15 mouse cellular contexts compared by ENCODE assay signal in the genomic region with DNA sequence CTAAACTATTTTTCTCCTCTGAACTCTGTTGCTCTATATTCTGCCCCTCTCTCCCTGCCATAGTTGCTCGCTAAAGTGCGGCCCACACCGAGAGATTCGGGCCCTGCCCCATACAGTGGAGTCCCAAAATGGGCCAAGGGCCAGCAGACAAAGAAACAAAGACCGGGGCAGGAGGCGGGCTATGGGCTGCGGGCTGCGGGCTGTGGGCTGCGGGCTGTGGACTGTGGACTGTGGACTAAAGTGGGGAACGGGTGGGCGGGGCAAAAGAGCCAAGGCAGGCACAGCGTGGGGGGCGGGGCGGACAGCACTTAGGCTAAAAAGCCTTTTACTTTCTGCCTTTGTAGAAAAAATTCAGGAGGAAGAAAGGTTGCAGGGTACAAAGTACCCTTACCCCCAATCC. TPM values are rescaled to one million over a fixed set of nuclear protein-coding genes. Genes with fewer than 3 reads are reported as not detected.
A peak's percentile ranks its signal among the peaks of the same experiment; 100 is the strongest.
DNase-seq lines count a peak whose midpoint lies in the region; ATAC-seq and TF ChIP-seq lines count a peak whose summit lies in the region.
"Had no signal": no experiment of that assay in that cellular context is flagged by ENCODE, and none has a peak within 500 bp of the region (broad histone marks: within the 10 kb centered on the region; RNA-seq: fewer than 3 reads in every experiment).

No protein-coding gene starts in this region.

- TF ChIP-seq POLR2A in limb, embryonic 14.5 days (IDR thresholded peaks at IDR 0.05; ENCODE audit: borderline replicate concordance, extremely low read depth, insufficient read depth, insufficient read length): no peak

- H3K4me3 ChIP-seq in E14TG2a.4 (replicated peaks; ENCODE audit: low read length): peak overlapping the region; percentile 73
- H3K4me3 ChIP-seq in embryonic facial prominence, embryonic 10.5 days: no peak overlapping the region
- H3K4me3 ChIP-seq in limb, embryonic 14.5 days (replicated peaks; ENCODE audit: low read length): no peak overlapping the region

- WGBS in embryonic facial prominence, embryonic 10.5 days: 71% methylated on average over 14 of the region's 14 CpGs
- 65% methylated on average over 14 of the region's 14 CpGs for WGBS in limb, embryonic 14.5 days

- H3K27me3 ChIP-seq in E14TG2a.4 (ENCODE audit: insufficient read depth, low read length): no peaks in the 10 kb centered on the region
- no peaks in the 10 kb centered on the region for H3K27me3 ChIP-seq in embryonic facial prominence, embryonic 10.5 days (replicated peaks; ENCODE audit: low read depth, poor library complexity, severe bottlenecking)
- no peaks in the 10 kb centered on the region for H3K27me3 ChIP-seq in limb, embryonic 14.5 days (ENCODE audit: control insufficient read depth, insufficient read depth, low read length)

- no peak for ATAC-seq in limb, embryonic 14.5 days (ENCODE audit: low FRiP score, low read depth)

- no peaks in the 10 kb centered on the region for H3K36me3 ChIP-seq in E14TG2a.4 (ENCODE audit: insufficient read depth, low read length)
- H3K36me3 ChIP-seq in embryonic facial prominence, embryonic 10.5 days (replicated peaks): no peaks in the 10 kb centered on the region
- no peaks in the 10 kb centered on the region for H3K36me3 ChIP-seq in limb, embryonic 14.5 days (ENCODE audit: control insufficient read depth, insufficient read depth, low read length)

- H3K4me1 ChIP-seq in E14TG2a.4 (replicated peaks; ENCODE audit: low read depth, low read length): peaks cover 23% of the 10 kb centered on the region
- peaks cover 29% of the 10 kb centered on the region for H3K4me1 ChIP-seq in embryonic facial prominence, embryonic 10.5 days
- peaks cover 7% of the 10 kb centered on the region for H3K4me1 ChIP-seq in limb, embryonic 14.5 days (ENCODE audit: control insufficient read depth, insufficient read depth, low read length)

- peak overlapping the region; percentile 68 for H3K27ac ChIP-seq in embryonic facial prominence, embryonic 10.5 days (replicated peaks)
- H3K27ac ChIP-seq in limb, embryonic 14.5 days (replicated peaks; ENCODE audit: low read depth, low read length): 0 out of 2 replicates have a peak overlapping the region, but pooled peaks have one; percentile 52

- no peak for DNase-seq in embryonic facial prominence, embryonic 10.5 days (ENCODE audit: low spot score)
- DNase-seq in kidney, adult 8-10 months: peak; percentile 70 to 78
- no peak for DNase-seq in limb, embryonic 14.5 days (ENCODE audit: low spot score)
- DNase-seq in spleen, adult 18-20 months: no peak
- DNase-seq in adrenal gland, adult 18-20 months (ENCODE audit: low spot score in 2 of 2): no peak
- DNase-seq in c-Kit-positive CD71-positive TER-119-positive erythroid progenitor cells, embryonic 14.5 days (ENCODE audit: low spot score): no peak
- DNase-seq in gastrocnemius, adult 8-10 months (ENCODE audit: low spot score in 2 of 2): no peak
- DNase-seq: cerebellum, postnatal 25 days had no signal

- no peak overlapping the region for H3K4me2 ChIP-seq in limb, embryonic 14.5 days (replicated peaks; ENCODE audit: low read depth, low read length, severe bottlenecking)

- no peak overlapping the region for H3K9ac ChIP-seq in limb, embryonic 14.5 days (ENCODE audit: low read depth, low read length, severe bottlenecking)

- no peak for TF ChIP-seq CTCF in E14TG2a.4 (conservative IDR thresholded peaks at IDR 0.05; ENCODE audit: low read length)

- H3K9me3 ChIP-seq in E14TG2a.4 (ENCODE audit: low read length): no peaks in the 10 kb centered on the region; the same call in 1 of the 2 replicates
- peaks cover 4% of the 10 kb centered on the region; the same call in 1 of the 2 replicates for H3K9me3 ChIP-seq in embryonic facial prominence, embryonic 10.5 days
- no peaks in the 10 kb centered on the region for H3K9me3 ChIP-seq in limb, embryonic 14.5 days (ENCODE audit: control insufficient read depth, low read length)

RNA-seq across cellular contexts. Expression of a gene that starts 6.2 kb away (rescaled TPM):
- not detected in 2 replicates for polyA plus RNA-seq in embryonic facial prominence, embryonic 10.5 days (2016; fragmentation: Nextera tagmentation; extraction: Ambion mirVana)
- polyA plus RNA-seq in limb, embryonic 14.5 days (2012; rRNA removed): 0.05 TPM in 1 of 2 replicates, not detected in the other
- polyA plus RNA-seq in limb, embryonic 14.5 days (2014; fragmentation: Nextera tagmentation; extraction: Ambion mirVana): not detected in 2 replicates
- total RNA-seq in adrenal gland, adult 18-20 months (2021): under 1 TPM in 1 of 2 experiments, not detected in 1; 0.20 TPM
- under 1 TPM in 1 of 4 experiments, not detected in 3; 0.45 TPM for total RNA-seq in gastrocnemius, adult 8-10 months (2022)
- total RNA-seq: granulocyte monocyte progenitor cell, adult 5-6 weeks; heart, postnatal 25 days; layer of hippocampus, adult 18-20 months; megakaryocyte, adult 5-6 weeks had no signal
- polyA plus RNA-seq: limb, embryonic 11.5 days; urinary bladder, adult 2 months had no signal

RNA-seq across cellular contexts. Expression of a gene that starts 6.2 kb away (rescaled TPM):
- not detected in 2 replicates for polyA plus RNA-seq in embryonic facial prominence, embryonic 10.5 days (2016; fragmentation: Nextera tagmentation; extraction: Ambion mirVana)
- 0.08 and 0.13 TPM in 2 replicates for polyA plus RNA-seq in limb, embryonic 14.5 days (2012; rRNA removed)
- polyA plus RNA-seq in limb, embryonic 14.5 days (2014; fragmentation: Nextera tagmentation; extraction: Ambion mirVana): not detected in 2 replicates
- 1 to 10 TPM; 3.2 to 3.4 TPM for total RNA-seq in adrenal gland, adult 18-20 months (2021)
- total RNA-seq in gastrocnemius, adult 8-10 months (2022): 1 to 10 TPM in 1 of 4 experiments, under 1 TPM in 3; 0.77 to 1.0 (median 0.91) TPM
- total RNA-seq: granulocyte monocyte progenitor cell, adult 5-6 weeks; megakaryocyte, adult 5-6 weeks had no signal
- polyA plus RNA-seq: limb, embryonic 11.5 days; urinary bladder, adult 2 months had no signal

RNA-seq across cellular contexts. Expression of a gene that starts 12.0 kb away (rescaled TPM):
- polyA plus RNA-seq in embryonic facial prominence, embryonic 10.5 days (2016; fragmentation: Nextera tagmentation; extraction: Ambion mirVana): not detected in 2 replicates
- 0.55 and 0.60 TPM in 2 replicates for polyA plus RNA-seq in limb, embryonic 14.5 days (2012; rRNA removed)
- 0.64 and 0.70 TPM in 2 replicates for polyA plus RNA-seq in limb, embryonic 14.5 days (2014; fragmentation: Nextera tagmentation; extraction: Ambion mirVana)
- under 1 TPM; 0.27 to 0.42 TPM for total RNA-seq in adrenal gland, adult 18-20 months (2021)
- under 1 TPM in 3 of 4 experiments, not detected in 1; 0.17 to 0.43 (median 0.22) TPM for total RNA-seq in gastrocnemius, adult 8-10 months (2022)
- total RNA-seq: granulocyte monocyte progenitor cell, adult 5-6 weeks; megakaryocyte, adult 5-6 weeks had no signal
- polyA plus RNA-seq: limb, embryonic 11.5 days had no signal

RNA-seq across cellular contexts. Expression of a gene that starts 17.6 kb away (rescaled TPM):
- not detected in 2 replicates for polyA plus RNA-seq in embryonic facial prominence, embryonic 10.5 days (2016; fragmentation: Nextera tagmentation; extraction: Ambion mirVana)
- polyA plus RNA-seq in limb, embryonic 14.5 days (2012; rRNA removed): not detected in 2 replicates
- polyA plus RNA-seq in limb, embryonic 14.5 days (2014; fragmentation: Nextera tagmentation; extraction: Ambion mirVana): not detected in 2 replicates
- total RNA-seq in adrenal gland, adult 18-20 months (2021): not detected
- total RNA-seq in gastrocnemius, adult 8-10 months (2022): not detected
- total RNA-seq: granulocyte monocyte progenitor cell, adult 5-6 weeks; heart, postnatal 25 days; layer of hippocampus, adult 18-20 months; megakaryocyte, adult 5-6 weeks had no signal
- polyA plus RNA-seq: limb, embryonic 11.5 days; urinary bladder, adult 2 months had no signal

RNA-seq across cellular contexts. Expression of a gene that starts 42.8 kb away (rescaled TPM):
- 3.3 and 4.6 TPM in 2 replicates for polyA plus RNA-seq in embryonic facial prominence, embryonic 10.5 days (2016; fragmentation: Nextera tagmentation; extraction: Ambion mirVana)
- 12.2 and 14.9 TPM in 2 replicates for polyA plus RNA-seq in limb, embryonic 14.5 days (2012; rRNA removed)
- polyA plus RNA-seq in limb, embryonic 14.5 days (2014; fragmentation: Nextera tagmentation; extraction: Ambion mirVana): 3.0 and 4.1 TPM in 2 replicates
- total RNA-seq in adrenal gland, adult 18-20 months (2021): 100 to 1,000 TPM; 124 to 127 TPM
- total RNA-seq in gastrocnemius, adult 8-10 months (2022): 10 to 100 TPM; 37.7 to 45.7 (median 44.6) TPM

Comparison
In these comparisons a context has a peak if more than half of its experiments do, and no peak if none do; other contexts are left out.
1. DNase-seq: peak in kidney, adult 8-10 months (2 of 2); none in embryonic facial prominence, embryonic 10.5 days (single experiment), limb, embryonic 14.5 days (single experiment), spleen, adult 18-20 months (0 of 2), adrenal gland, adult 18-20 months (0 of 2), c-Kit-positive CD71-positive TER-119-positive erythroid progenitor cells, embryonic 14.5 days (single experiment) and gastrocnemius, adult 8-10 months (0 of 2).